Mouse (Mus musculus): Measurements from ENCODE around the gene Hrh2.

- no peak for TF ChIP-seq CTCF (IDR thresholded peaks at IDR 0.05; ENCODE audit: low read depth)
- TF ChIP-seq EP300 (optimal IDR thresholded peaks at IDR 0.05) = no peak
These were observed 45.6 kb downstream of the Hrh2 start for GRCm38 (mm10) chr13:54237512-54237911.

Measured in stomach, postnatal 0 days (tissue).